Mouse (Mus musculus): ENCODE results near the gene Ubl3. TPM values are rescaled to one million over a fixed set of nuclear protein-coding genes. Genes with fewer than 3 reads are reported as not detected.

Ubl3 gene
- polyA plus RNA-seq (2014; fragmentation: Nextera tagmentation; extraction: Ambion mirVana), result 80.2 and 81.3 TPM in 2 replicates

DNA sequence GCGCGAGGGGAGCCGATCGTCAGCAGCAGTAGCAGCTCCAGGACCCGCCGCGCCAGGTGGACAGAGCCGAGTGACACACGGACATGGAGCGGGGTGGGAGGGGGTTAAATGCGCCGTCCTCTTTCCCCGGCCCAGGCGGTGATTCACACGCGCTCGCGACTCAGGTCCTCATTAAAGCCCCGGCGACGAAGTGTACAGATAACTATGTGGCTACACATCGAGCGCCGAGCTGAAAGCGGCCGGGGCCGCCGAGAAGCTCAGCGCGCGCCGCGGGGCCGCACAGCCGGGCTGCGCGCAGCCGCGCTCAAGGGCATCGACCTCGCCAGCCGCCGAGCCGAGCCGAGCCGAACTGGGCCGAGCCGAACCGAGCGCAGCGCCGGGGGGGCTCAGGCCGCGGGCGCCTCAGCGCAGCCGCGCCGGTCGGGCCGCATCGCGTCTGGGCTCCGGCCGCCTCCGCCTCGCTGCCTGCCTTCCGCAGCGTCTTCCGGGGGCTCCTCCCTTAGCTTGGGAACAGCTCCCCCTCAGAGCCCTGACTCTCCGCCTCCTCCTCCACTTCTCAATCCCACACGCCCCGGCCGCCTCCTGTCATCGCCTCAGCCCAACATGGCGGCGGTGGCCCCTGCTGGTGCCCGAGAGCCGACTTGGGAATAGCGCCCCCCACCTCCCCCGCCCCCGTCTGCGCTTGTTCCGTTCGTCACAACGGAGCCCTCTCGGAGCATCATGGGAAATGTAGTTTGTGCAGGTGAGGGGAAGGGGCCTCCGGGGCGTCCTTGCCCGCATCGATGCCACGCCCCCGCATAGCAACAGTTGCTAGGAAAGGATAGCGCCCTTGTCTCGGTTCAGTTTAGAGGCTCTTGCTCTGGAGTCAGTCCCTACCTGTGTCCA, at the start of gene Ubl3:
TSS of gene Ubl3 (minus strand) at position 603 of the 885 bp plus-strand sequence.
- Histone ChIP-seq H3K27ac (replicated peaks in 1 of 2; ENCODE audit: control insufficient read depth in 1 of 2, insufficient read depth in 1 of 2, low read depth in 2 of 2, low read length in 2 of 2) (peak within 1 kb of the TSS; percentile 96 to 98), H3K4me2 (ENCODE audit: low read length) (peak within 1 kb of the TSS; percentile 82), H3K27me3 (ENCODE audit: control insufficient read depth, insufficient read depth, low read length) (no peaks in the 10 kb centered on the region), H3K36me3 (ENCODE audit: control insufficient read depth, insufficient read depth, low read length) (no peaks in the 10 kb centered on the region), H3K9me3 (ENCODE audit: control insufficient read depth, low read length) (no peaks in the 10 kb centered on the region), H3K4me1 (ENCODE audit: control insufficient read depth in 2 of 2, insufficient read depth in 2 of 2, low read length in 2 of 2) (peaks cover 22 to 47% of the 10 kb centered on the region in 2 experiments), H3K9ac (ENCODE audit: low read length) (peak within 1 kb of the TSS; percentile 84), H3K4me3 (ENCODE audit: control insufficient read depth in 1 of 2, insufficient read depth in 1 of 2, low read depth in 1 of 2, low read length in 2 of 2) (peak within 1 kb of the TSS; percentile 69 to 93)
- WGBS, result under 1% methylated on average over 89 of the region's 95 CpGs
- peak; percentile 95 for ATAC-seq (ENCODE audit: insufficient number of reproducible peaks, insufficient read depth, low FRiP score, low read depth)

DNA sequence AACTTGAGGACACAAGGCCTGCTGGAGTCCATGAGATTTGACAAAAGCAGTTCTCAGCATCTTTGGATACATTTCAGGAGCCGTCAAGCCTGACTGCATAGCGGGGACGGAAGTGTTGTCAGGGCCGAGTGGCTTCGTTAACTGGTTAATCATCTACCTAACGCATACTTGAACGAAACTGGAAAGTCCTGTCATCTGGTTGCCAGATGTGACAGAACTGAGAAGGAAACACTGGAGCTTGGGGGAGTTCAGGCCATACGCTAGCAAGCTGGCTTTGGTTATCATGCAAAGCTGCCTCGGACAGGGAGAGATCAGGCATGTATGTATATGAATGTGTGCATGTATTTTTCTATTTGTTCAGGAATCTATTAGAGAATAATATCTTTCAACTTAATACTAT, 45.8 kb upstream of the Ubl3 start:
- 72% methylated on average over 9 of the region's 9 CpGs for WGBS
- peaks cover 2% of the 10 kb centered on the region; the same call in 1 of the 2 replicates for H3K9me3 ChIP-seq (ENCODE audit: control insufficient read depth, low read length)
- H3K36me3 ChIP-seq (ENCODE audit: control insufficient read depth, insufficient read depth, low read length), result no peaks in the 10 kb centered on the region
- ATAC-seq (ENCODE audit: insufficient number of reproducible peaks, insufficient read depth, low FRiP score, low read depth), result no peak
- no peak overlapping the region for H3K4me2 ChIP-seq (ENCODE audit: low read length)
- no peak overlapping the region for H3K27ac ChIP-seq (replicated peaks in 1 of 2; ENCODE audit: control insufficient read depth in 1 of 2, insufficient read depth in 1 of 2, low read depth in 2 of 2, low read length in 2 of 2)
- H3K4me3 ChIP-seq (ENCODE audit: control insufficient read depth in 1 of 2, insufficient read depth in 1 of 2, low read depth in 1 of 2, low read length in 2 of 2), result no peak overlapping the region
- no peak overlapping the region for H3K9ac ChIP-seq (ENCODE audit: low read length)
- H3K4me1 ChIP-seq (ENCODE audit: control insufficient read depth in 2 of 2, insufficient read depth in 2 of 2, low read length in 2 of 2), result no peaks in the 10 kb centered on the region
- no peaks in the 10 kb centered on the region for H3K27me3 ChIP-seq (ENCODE audit: control insufficient read depth, insufficient read depth, low read length)

DNA sequence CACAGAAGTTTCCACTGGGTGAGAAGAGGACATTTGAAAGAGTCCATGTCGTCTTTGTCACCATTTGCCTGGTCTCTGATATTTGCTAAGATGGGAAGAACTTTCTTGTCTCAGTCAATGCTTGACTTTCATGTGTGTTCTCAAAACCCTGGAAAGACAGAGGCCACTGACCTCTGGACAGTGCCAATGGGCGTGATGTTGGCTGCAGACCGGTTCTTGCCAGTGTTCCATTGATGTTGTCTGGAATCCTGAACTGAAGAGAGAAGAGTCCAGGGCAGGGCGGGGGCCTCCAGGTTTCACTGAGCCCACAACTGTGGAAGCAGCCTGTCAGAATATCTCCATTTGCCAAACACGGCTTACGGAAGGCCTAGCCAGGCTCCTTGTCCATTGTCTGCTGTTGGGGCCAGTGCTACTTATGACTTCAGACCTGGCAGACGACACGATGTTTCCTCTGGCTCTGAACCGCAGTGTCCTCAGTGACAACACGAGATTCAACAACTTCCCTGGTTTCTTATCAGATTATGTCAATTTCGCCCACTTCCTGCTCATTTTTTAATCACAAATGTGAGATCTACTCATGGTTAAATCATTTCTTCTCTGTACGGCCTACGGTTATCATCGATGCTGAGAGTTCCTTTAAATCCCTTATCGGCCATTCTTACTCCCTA, 43.6 kb upstream of the Ubl3 start:
- no peak for ATAC-seq (ENCODE audit: insufficient number of reproducible peaks, insufficient read depth, low FRiP score, low read depth)
- 78% methylated on average over 15 of the region's 15 CpGs for WGBS
- H3K9ac ChIP-seq (ENCODE audit: low read length), result no peak overlapping the region

DNA sequence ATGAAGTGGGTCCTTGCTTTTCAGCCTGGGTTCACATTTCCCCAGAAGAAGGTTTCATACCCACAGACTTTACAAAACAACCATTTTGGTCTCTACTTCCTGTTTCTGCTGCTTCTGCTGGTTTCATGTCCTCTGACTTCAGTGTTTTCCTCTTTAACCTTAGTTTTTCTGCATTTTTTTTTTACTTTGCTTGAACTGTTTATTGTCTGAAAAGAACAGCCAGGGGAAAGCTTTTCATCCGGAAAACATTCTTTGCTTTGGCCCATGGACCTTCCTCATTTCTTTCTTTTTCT, 42.8 kb upstream of the Ubl3 start:
- Histone ChIP-seq H3K9ac (ENCODE audit: low read length) (no peak overlapping the region), H3K36me3 (ENCODE audit: control insufficient read depth, insufficient read depth, low read length) (no peaks in the 10 kb centered on the region), H3K4me1 (ENCODE audit: control insufficient read depth in 2 of 2, insufficient read depth in 2 of 2, low read length in 2 of 2) (no peaks in the 10 kb centered on the region), H3K27ac (replicated peaks in 1 of 2; ENCODE audit: control insufficient read depth in 1 of 2, insufficient read depth in 1 of 2, low read depth in 2 of 2, low read length in 2 of 2) (no peak overlapping the region), H3K9me3 (ENCODE audit: control insufficient read depth, low read length) (no peaks in the 10 kb centered on the region), H3K4me3 (ENCODE audit: control insufficient read depth in 1 of 2, insufficient read depth in 1 of 2, low read depth in 1 of 2, low read length in 2 of 2) (no peak overlapping the region), H3K4me2 (ENCODE audit: low read length) (no peak overlapping the region), H3K27me3 (ENCODE audit: control insufficient read depth, insufficient read depth, low read length) (no peaks in the 10 kb centered on the region)
- WGBS, result 63% methylated on average over 1 of the region's 1 CpGs
- no peak for ATAC-seq (ENCODE audit: insufficient number of reproducible peaks, insufficient read depth, low FRiP score, low read depth)

More for the DNA sequence above, 43.6 kb upstream of the Ubl3 start:
- Histone ChIP-seq H3K4me2 (ENCODE audit: low read length) (no peak overlapping the region), H3K4me1 (ENCODE audit: control insufficient read depth in 2 of 2, insufficient read depth in 2 of 2, low read length in 2 of 2) (no peaks in the 10 kb centered on the region), H3K27ac (replicated peaks in 1 of 2; ENCODE audit: control insufficient read depth in 1 of 2, insufficient read depth in 1 of 2, low read depth in 2 of 2, low read length in 2 of 2) (no peak overlapping the region), H3K4me3 (ENCODE audit: control insufficient read depth in 1 of 2, insufficient read depth in 1 of 2, low read depth in 1 of 2, low read length in 2 of 2) (no peak overlapping the region), H3K36me3 (ENCODE audit: control insufficient read depth, insufficient read depth, low read length) (no peaks in the 10 kb centered on the region), H3K9me3 (ENCODE audit: control insufficient read depth, low read length) (no peaks in the 10 kb centered on the region), H3K27me3 (ENCODE audit: control insufficient read depth, insufficient read depth, low read length) (no peaks in the 10 kb centered on the region)

DNA sequence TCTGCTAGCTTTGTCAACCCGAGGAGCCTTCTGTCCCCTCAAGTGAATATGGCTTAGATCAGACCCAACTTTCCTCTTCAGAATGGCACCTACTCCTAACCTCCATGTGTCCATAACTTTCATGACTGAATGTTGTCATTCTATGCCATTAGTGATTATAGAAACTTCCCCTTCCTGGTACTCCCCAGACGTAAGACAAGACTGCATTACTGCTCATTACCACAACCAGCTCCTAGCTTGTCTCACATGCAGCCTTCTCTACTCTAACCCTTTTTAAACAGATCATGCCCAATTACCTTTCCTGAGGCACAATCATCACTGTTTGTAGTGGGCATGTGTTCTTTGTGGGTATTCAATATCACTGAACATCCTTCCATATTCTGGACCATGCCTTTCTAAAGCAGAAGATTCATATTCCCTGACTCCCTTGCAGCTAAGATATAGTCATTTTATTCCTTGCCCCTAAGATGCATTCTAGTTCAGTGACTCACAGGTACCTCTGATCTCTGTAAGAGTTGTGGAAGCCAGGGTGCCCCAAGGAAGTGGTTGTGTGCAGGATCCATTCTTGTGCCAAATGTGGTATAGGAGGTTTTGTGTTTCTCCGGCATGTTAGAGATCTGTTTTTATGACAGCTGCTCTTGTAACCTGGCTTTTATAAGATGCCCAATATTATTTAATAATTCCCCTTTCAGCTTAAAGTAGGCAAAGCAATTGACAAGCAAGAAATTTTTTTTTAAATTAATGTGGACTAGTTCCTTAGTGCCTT, 42.3 kb upstream of the Ubl3 start:
- no peaks in the 10 kb centered on the region for H3K4me1 ChIP-seq (ENCODE audit: control insufficient read depth in 2 of 2, insufficient read depth in 2 of 2, low read length in 2 of 2)
- H3K4me3 ChIP-seq (ENCODE audit: control insufficient read depth in 1 of 2, insufficient read depth in 1 of 2, low read depth in 1 of 2, low read length in 2 of 2), result no peak overlapping the region
- H3K36me3 ChIP-seq (ENCODE audit: control insufficient read depth, insufficient read depth, low read length), result no peaks in the 10 kb centered on the region
- H3K9ac ChIP-seq (ENCODE audit: low read length), result no peak overlapping the region
- WGBS, result 76% methylated on average over 3 of the region's 3 CpGs
- H3K4me2 ChIP-seq (ENCODE audit: low read length), result no peak overlapping the region
- H3K27me3 ChIP-seq (ENCODE audit: control insufficient read depth, insufficient read depth, low read length), result no peaks in the 10 kb centered on the region
- H3K27ac ChIP-seq (replicated peaks in 1 of 2; ENCODE audit: control insufficient read depth in 1 of 2, insufficient read depth in 1 of 2, low read depth in 2 of 2, low read length in 2 of 2), result no peak overlapping the region
- no peaks in the 10 kb centered on the region for H3K9me3 ChIP-seq (ENCODE audit: control insufficient read depth, low read length)
- ATAC-seq (ENCODE audit: insufficient number of reproducible peaks, insufficient read depth, low FRiP score, low read depth), result no peak

DNA sequence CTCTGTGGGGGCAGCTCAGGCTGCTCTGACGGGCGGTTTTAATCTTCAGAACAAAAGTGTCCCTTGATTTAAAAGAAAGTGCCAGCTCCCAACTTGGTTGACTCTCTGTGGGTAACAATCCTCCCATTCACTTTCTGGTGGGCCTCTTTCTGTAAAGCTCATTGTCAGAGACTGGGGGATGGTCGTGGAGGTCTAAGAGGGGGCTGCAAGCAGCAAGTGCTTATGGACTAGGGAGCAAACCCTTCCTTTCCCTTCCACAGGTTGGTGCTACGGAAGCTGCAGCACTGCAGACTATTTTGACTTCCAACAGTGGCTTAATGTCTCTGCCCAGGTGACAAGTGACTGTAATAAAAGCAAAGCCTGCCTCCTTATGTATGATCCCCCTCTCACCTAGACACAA, 41.0 kb upstream of the Ubl3 start:
- Histone ChIP-seq H3K27ac (replicated peaks in 1 of 2; ENCODE audit: control insufficient read depth in 1 of 2, insufficient read depth in 1 of 2, low read depth in 2 of 2, low read length in 2 of 2) (no peak overlapping the region), H3K4me1 (ENCODE audit: control insufficient read depth in 2 of 2, insufficient read depth in 2 of 2, low read length in 2 of 2) (no peaks in the 10 kb centered on the region), H3K9me3 (ENCODE audit: control insufficient read depth, low read length) (no peaks in the 10 kb centered on the region), H3K4me3 (ENCODE audit: control insufficient read depth in 1 of 2, insufficient read depth in 1 of 2, low read depth in 1 of 2, low read length in 2 of 2) (no peak overlapping the region), H3K4me2 (ENCODE audit: low read length) (no peak overlapping the region), H3K27me3 (ENCODE audit: control insufficient read depth, insufficient read depth, low read length) (no peaks in the 10 kb centered on the region), H3K36me3 (ENCODE audit: control insufficient read depth, insufficient read depth, low read length) (no peaks in the 10 kb centered on the region), H3K9ac (ENCODE audit: low read length) (no peak overlapping the region)
- 57% methylated on average over 4 of the region's 4 CpGs for WGBS
- ATAC-seq (ENCODE audit: insufficient number of reproducible peaks, insufficient read depth, low FRiP score, low read depth), result no peak

DNA sequence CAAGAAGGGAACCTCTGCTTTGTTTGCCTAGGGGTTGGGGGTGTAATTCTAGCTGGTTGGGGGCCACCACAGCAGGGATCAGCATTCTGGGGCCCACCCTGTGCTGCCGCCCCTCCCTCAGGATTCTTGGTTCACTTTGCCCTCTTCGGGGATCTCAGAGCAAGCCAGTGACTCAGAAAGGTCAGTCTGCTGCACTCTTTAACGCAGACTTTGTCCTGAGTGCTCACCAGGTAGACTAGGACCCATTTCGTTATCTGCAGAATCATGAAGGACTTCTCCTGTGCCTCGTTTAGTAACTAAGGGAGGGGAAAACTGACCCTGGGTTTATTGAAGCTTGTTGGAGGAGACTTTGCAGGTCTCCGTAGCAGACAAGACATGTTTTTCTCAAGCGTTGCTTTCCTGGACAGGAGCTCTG, 38.9 kb upstream of the Ubl3 start:
- 62% methylated on average over 7 of the region's 7 CpGs for WGBS
- Histone ChIP-seq H3K27ac (replicated peaks in 1 of 2; ENCODE audit: control insufficient read depth in 1 of 2, insufficient read depth in 1 of 2, low read depth in 2 of 2, low read length in 2 of 2) (no peak overlapping the region), H3K27me3 (ENCODE audit: control insufficient read depth, insufficient read depth, low read length) (no peaks in the 10 kb centered on the region), H3K4me2 (ENCODE audit: low read length) (no peak overlapping the region), H3K4me3 (ENCODE audit: control insufficient read depth in 1 of 2, insufficient read depth in 1 of 2, low read depth in 1 of 2, low read length in 2 of 2) (no peak overlapping the region), H3K36me3 (ENCODE audit: control insufficient read depth, insufficient read depth, low read length) (no peaks in the 10 kb centered on the region), H3K9me3 (ENCODE audit: control insufficient read depth, low read length) (no peaks in the 10 kb centered on the region), H3K9ac (ENCODE audit: low read length) (no peak overlapping the region), H3K4me1 (ENCODE audit: control insufficient read depth in 2 of 2, insufficient read depth in 2 of 2, low read length in 2 of 2) (no peaks in the 10 kb centered on the region)
- ATAC-seq (ENCODE audit: insufficient number of reproducible peaks, insufficient read depth, low FRiP score, low read depth), result no peak

Data from heart, embryonic 14.5 days (tissue).